Mouse (Mus musculus) left cerebral cortex, postnatal 25 days (tissue): ENCODE measurements around the gene Klk6. TPM values are rescaled to one million over a fixed set of nuclear protein-coding genes. Genes with fewer than 3 reads are reported as not detected.

Source experiments
- DNase-seq, 2 experiments: peaks; one replicate each; pipeline ENCODE4 v3.0.0; 2022; ENCODE audit warnings: low spot score in 2 of 2, mixed read lengths in 1 of 2
- intact Hi-C: fragments of 180-260 bp; cut with DNase I; formaldehyde crosslinking; loops from one replicate; pipeline ENCODE4 v1.15.1; 2025
- total RNA-seq, 2 experiments: library from RNA; stranded (reverse); gene quantifications; 2 replicates each; pipeline ENCODE4 v1.2.3; 2021

Klk6 gene
- total RNA-seq: 1 to 10 TPM; 1.0 to 1.4 TPM

DNA sequence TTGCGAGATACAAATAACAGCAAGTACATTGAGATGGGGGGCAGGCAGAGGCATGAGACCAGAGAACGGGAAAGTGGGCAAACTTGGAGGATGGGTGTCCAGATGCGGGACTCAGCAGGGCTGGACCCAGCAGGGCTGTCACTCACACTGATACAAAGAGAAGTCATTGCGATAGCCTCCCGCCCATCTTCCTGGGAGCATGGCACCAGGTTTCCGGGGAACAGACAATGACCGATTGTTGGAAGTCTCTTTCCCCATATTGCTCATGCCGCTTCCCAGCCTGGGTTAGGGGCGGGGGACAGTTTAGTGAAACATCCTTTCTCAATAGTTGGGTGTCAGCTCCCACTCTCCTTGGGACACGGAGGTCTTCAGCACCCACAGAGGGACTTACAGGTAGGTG lies at the start of gene Klk6:
Klk6 (plus strand) TSS at position 301 of the 400 bp plus-strand sequence.
- intact Hi-C loops: no loop called here
- DNase-seq: no peak

DNA sequence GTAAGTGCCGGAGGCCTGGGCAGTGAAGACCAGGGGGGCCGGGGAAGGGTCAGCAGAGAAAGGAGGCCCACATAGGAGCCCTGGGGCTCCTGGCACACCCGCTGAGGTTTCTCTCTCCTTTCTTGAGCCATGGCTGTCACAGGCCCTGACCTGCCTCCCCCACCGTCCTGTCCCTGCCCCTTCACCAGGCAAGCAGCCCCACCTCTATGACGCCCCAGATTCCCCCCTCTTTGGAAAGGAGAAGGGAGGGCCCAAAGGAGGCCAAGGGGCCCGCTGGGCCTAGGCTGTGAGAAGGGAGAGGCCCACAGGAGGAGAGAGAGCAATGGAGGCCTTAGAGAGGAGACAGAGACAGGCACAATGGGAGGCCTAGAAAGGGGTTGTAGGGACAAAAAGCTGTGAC lies 49.5 kb upstream of the Klk6 start:
- no peak for DNase-seq

DNA sequence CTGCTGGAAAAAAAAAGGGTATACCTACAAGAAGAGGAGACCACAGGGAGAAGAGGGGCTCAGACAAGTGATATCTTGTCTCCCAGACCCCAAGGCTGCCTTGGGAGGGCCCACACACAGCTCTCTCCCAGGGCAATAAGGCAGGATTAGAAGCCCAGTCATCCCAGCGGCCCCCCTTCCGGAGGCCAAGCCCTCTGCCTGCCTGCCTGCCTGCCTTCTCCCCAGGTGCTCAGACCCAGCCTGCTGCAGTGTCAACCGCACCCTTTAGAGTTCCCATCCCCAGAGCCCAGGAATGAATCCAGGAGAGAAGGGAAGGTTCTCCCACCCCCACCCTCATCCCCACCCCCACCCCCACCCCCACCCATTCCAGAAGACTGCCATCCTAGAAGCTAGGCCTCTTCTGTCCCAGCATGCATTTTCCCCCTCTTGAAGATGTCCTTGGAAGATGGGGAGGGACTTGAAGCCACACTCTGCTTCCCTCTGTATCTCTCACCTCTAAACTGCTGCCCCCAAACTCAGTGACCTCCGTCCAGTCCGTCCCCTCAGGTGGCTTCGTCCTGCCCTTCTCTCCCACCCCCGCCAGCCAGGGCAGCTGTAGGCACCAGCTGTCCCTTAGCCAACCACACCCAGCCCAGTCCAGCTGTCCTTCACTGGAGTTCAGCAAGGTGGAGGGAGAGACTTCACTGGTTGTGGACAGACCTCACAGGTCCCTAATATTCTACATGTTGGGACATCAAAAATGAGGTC lies 48.8 kb upstream of the Klk6 start:
- intact Hi-C loops: no loop called here

More for the DNA sequence above, 49.5 kb upstream of the Klk6 start:
- intact Hi-C loops: no loop called here

DNA sequence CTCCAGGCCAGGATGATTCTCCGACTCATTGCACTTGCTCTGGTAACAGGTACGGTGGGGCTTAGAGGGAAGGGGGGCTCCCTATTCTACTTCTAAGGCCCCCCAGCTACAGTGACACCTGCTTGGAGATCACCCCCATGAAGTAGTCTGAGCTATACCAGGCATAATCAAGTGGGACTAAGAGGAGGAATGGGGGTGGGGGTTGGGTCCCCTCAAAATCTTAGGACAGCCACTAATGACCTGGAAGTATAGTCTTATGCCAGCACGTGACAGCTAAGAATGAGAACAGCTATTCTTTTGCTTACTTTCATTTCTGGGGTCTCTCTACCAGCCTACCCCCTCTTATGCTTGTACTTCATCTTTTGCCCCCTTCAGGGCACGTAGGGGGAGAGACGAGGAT lies 47.8 kb upstream of the Klk6 start:
- intact Hi-C loops: no loop called here
- DNase-seq: no peak

More for the DNA sequence above, 48.8 kb upstream of the Klk6 start:
- no peak for DNase-seq

DNA sequence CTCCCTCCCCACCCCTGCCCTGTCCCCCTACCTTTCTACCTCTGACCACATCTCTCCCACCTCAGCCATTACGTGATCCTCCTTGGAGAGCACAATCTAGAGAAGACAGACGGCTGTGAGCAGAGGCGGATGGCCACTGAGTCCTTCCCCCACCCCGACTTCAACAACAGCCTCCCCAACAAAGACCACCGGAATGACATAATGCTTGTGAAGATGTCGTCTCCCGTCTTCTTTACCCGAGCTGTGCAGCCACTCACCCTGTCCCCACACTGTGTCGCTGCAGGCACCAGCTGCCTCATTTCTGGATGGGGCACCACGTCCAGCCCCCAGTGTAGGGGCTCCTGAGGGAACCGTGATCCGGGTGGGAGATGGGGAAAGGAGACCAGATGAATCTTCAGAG lies 46.9 kb upstream of the Klk6 start:
- no peak for DNase-seq

DNA sequence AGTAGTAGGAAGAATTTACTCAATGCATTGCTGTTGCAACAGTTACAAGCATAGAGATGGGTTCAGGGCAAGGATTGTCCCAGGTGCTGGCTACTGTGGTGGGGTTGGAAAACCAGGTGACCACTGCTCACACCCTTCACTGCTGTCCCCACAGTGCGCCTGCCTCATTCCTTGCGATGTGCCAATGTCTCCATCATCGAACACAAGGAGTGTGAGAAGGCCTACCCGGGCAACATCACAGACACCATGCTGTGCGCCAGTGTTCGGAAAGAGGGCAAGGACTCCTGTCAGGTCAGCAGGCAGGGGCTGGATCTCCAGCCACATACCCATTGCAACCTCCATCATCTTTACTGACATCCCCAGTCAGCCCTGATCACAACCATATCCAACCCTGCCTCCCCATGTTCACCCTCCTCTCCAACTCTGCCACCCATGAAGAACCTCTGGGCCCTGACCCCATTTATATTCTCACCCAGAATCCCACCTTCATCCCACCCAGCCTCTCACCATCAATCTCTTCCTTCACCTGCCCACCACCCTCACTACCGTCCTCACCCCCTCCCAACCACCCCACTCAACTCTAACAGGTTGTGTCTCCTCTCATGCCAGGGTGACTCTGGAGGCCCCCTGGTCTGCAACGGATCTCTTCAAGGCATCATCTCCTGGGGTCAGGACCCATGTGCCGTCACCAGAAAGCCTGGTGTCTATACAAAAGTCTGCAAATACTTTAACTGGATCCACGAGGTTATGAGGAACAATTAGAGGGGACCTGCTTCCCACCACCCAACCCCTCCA lies 45.9 kb upstream of the Klk6 start:
- no peak for DNase-seq
- intact Hi-C loops: no loop called here

More for the DNA sequence above, 46.9 kb upstream of the Klk6 start:
- intact Hi-C loops: no loop called here

DNA sequence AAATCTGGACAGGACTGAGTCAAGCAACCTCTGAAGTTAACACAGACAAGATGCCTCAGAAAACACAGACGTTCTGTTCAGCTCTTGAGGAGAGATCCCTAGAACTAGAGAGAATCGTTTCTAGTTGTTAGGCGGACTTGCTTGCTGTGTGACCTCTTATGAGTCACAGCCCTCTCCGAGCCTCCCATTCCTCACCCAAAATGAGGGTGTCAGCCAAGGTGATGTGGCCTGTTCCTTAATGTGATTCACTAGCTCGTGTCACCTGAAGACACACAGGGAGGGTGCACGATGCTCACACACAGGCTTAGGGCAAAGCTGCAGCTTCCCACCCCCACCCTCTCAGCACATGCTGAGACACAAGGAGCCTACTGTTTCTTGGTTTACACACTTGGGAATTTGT lies 44.1 kb upstream of the Klk6 start:
- intact Hi-C loops: loop anchor here (5.0 kb wide), 1 partner anchor 98 kb away; no protein-coding TSS in a partner anchor
- no peak for DNase-seq

DNA sequence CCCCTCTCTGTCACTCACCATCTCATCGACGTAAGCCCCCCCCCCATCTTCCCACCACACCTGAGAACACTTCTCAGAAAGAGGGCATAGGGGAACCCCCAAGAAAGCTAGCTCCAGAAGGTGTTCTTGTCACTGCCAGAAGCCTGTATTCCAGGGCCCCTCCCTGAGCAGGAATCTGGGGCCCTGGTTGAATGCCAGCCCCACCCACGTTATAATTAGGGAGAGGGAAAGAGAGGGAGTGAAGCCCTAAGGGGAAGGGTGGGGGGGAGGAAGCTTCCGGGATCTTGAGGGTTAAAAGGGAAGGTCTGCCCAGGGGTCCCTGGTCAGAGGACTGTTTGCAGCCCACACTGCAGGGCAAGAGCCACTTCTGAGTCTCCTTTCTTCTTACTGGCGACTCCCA lies 43.6 kb upstream of the Klk6 start, which contains the start of gene Klk10:
Klk10 (plus strand) TSS at position 290 of the 400 bp plus-strand sequence.
- intact Hi-C loops: loop anchor here (5.0 kb wide), 1 partner anchor 98 kb away; no protein-coding TSS in a partner anchor
- DNase-seq: no peak

DNA sequence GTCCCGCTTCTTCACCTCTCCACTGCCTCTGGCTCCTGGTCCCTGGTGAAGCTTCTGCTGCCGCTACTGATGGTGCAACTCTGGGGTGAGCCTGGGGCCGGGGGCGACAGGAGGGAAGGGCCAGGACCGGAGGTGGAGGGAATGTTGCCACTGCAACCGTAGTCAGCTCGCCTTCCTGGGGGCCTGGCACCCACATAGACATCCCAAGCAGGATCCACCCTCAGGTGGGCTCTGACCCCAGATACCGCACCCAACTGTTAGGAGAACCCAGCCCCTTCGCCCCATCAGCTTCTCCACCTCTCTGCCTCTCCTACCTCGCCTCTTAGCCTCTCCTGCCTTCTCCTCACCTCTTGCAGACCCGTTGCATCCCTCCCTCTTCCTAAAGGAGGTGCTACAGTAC lies 42.8 kb upstream of the Klk6 start:
- intact Hi-C loops: loop anchor here (5.0 kb wide), 1 partner anchor 99 kb away; no protein-coding TSS in a partner anchor
- DNase-seq: no peak

DNA sequence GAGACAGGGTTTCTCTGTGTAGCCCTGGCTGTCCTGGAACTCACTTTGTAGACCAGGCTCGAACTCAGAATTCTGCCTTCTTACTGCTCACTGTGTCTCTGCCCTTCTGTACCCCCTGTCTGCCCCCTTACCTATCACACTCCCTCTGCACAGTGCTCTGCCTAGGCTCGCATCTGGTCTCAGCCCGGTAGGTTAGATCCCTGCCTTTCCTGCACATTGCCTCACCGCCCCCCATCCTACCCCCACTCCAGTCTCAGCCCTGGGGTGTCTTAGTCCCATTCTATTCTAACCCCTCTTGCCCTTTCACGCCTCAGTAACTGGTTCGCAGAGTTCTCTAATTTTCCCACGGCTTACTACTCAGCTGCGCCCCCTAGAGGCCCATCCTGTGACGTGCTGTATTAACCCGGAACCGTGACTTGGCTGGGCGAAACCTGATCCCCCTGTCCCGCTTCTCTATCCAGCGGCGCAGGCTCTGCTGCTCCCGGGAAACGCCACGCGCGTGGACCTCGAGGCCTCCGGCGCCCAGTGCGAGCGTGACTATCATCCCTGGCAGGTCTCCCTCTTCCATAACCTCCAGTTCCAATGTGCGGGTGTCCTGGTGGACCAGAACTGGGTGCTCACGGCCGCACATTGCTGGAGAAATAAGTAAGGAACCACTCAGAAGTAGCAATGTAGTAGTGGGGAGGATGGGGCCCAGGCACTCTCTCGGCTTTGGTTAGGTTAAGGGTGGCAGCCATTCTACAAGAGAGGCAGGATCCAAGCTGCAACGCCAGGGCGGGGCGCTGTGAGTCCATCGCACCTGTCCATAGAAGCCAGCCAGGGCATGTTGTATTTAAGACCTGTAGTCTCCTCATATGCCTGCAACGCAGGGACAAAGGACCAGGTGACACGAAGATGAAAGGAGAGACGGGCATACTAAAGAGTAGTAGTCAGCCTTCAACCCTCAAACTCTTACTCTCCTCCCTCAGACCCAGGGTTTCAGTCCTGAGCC lies 41.7 kb upstream of the Klk6 start:
- peak; percentile 49 to 67 for DNase-seq
- intact Hi-C loops: loop anchor here (5.0 kb wide), 1 partner anchor 100 kb away; no protein-coding TSS in a partner anchor

DNA sequence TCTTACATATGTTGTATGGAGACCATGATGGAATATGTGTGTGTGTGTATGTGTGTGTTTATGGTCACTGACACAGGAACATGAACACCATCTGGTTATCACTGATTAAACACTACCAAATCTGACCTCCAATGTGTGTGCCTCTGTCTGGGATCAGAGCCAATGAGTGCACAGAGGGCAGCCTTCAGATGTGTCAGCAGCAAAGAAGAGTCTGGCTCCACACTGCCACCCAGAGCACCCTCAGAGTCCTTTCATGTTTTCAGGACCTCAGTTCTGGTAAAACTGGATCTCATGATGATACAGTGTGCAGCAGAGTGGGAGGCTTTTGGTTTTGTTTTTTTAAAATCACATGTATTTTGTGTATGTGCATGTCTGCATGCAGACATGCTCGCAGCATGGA lies 39.0 kb upstream of the Klk6 start:
- DNase-seq: no peak
- intact Hi-C loops: no loop called here

DNA sequence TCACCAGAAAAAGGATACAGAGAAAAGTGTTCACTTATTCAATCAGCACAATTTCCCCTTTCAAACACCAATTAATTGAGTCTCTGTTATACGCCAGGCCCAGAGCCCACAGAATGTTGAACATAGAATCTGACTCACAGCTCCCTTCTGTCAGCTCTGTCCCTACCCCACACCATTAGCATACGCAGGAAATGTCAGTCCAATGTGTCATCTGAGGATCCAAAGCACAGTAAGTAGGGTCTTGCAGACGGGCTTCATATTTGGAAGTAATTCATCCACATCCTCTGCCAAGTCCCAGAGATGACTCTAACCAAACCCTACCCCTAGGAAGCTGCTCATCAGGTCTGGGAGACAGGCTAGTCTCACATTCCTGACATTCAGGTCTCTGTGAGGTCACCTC lies 36.2 kb upstream of the Klk6 start:
- peak in 1 of 2 experiments; percentile 27 for DNase-seq

DNA sequence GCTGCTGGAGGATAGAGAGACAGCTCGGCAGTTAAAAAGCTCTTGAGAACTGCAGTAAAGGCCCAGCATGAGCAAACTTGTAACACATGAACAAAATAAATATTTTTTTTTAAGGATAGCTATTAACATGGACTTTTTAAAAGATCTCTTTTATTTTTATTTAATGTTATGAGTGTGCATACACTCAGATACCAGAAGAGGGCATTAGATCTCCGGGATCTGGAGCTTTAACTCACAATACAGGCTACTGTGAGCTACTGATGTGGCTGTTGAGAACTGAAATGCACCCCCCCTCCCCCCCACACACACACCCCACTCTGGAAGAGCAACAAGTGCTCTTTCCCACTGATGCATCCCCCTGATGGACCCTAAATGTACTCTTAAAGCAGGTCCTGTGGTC lies 35.0 kb upstream of the Klk6 start:
- DNase-seq: no peak
- intact Hi-C loops: loop anchor here (2.0 kb wide), 1 partner anchor 106 kb away; no protein-coding TSS in a partner anchor

More for the DNA sequence above, 36.2 kb upstream of the Klk6 start:
- intact Hi-C loops: loop anchor here (2.0 kb wide), 1 partner anchor 107 kb away; no protein-coding TSS in a partner anchor

DNA sequence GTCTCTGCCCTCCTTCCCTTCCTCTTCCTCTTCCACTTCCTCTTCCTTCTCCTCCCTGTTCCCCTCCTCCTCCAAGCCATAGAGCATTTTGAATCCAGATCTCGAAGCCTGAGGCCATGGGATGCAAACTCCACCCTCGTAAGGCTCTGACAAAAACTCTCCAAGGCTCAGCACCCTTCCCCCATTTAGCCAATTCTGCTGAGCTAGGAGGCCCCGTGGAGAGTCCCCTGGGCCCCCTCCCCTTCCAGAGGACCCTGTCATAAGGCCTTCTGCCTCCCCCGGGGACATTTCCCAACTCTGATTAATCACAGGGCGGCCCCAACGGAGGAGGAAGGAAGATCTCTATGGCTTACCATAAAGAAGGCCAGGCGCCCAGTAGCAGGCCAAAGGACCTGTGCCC lies 32.7 kb upstream of the Klk6 start, which contains the start of gene Klk9:
Klk9 (plus strand) TSS at position 301 of the 400 bp plus-strand sequence.
- intact Hi-C loops: no loop called here
- DNase-seq: no peak

DNA sequence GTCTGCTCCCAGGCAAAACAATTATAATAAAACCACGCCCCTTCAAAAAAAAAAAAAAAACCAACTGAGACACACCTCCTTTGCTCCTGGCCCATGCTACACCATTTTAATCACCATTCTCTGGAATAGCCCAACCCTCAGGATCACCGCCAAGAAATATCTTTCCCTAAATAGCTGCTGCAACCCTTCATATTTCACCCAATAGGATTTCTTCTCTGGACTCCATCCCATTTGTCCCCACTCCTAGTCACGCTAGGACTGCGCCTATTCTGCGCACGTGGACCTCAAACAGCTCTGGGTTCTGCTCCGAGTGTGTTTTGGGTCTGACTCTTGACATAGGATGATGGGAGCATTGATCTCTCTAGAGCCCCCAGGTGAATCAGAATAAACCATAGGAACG lies 27.9 kb upstream of the Klk6 start:
- no peak for DNase-seq
- intact Hi-C loops: no loop called here

DNA sequence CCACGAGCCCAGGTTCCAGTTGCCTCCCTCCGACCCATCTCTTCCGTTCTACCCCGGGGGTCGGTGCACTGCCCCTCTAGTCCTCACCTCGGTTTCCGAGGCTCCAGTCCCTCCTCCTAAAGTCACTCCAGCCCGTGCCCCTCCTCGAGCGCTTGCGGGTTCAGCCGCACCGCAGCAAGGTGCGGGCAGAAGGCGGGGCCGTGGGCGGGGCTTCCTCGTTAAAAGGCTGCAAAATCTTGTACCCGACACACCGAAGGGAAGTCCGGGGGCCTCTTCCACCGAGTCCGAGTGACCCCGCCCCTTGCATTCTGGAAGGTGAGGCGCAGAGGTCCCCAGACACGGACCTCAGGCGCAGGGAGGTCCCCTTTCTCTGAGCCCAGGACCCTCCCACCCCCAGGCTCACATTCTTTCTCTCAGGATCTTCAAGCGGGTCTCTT lies 26.9 kb upstream of the Klk6 start, which contains the start of gene Klk8:
Klk8 (plus strand) TSS at position 245 of the 437 bp plus-strand sequence.
- DNase-seq: no peak
- intact Hi-C loops: no loop called here

DNA sequence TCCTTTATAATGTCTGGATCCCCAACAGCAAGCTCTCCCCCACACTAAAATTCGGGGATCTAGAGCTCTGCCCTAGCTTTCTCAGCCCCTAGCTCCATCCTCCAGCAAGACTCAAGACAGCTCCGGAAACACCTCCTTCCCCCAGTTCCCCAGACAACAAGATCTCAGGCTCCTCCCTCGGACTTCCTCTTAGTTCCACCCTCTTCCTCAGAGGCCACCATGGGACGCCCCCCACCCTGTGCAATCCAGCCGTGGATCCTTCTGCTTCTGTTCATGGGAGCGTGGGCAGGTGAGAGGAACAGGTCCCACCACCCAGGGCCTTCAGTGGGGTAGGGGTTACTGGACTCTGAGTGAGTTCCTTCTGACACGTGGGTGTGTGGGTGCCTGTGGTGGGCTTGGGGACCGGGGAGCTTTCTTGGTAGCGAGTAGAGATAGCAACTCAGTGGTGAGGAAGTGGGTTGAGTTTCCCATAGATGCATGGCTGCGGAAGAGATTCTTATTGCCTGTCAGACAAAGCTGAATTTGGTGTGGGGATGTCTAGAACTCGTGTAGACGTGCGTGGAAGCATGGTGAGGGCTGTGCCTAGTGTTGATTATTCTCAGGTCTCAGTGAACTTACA lies 26.3 kb upstream of the Klk6 start:
- DNase-seq: no peak
- intact Hi-C loops: no loop called here

DNA sequence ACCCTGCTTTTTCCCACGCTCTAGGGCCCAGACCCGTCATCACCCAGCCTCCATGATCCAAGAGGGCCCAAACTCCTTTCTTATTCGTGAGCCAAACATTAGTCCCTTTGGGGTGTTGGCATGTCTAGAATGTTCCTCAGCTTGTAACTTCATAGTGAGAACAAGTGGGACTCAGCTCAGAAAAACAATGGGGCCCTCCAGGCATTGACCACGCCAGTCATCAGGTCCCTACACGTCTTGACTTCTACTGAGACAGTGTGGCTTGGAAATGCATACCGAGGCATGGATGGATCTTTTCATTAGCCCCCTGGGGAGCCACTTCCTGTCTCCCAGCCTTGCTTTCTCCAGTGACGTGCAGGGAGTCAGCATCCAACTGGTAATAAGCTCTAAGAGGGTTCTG lies 24.4 kb upstream of the Klk6 start:
- intact Hi-C loops: no loop called here
- no peak for DNase-seq

DNA sequence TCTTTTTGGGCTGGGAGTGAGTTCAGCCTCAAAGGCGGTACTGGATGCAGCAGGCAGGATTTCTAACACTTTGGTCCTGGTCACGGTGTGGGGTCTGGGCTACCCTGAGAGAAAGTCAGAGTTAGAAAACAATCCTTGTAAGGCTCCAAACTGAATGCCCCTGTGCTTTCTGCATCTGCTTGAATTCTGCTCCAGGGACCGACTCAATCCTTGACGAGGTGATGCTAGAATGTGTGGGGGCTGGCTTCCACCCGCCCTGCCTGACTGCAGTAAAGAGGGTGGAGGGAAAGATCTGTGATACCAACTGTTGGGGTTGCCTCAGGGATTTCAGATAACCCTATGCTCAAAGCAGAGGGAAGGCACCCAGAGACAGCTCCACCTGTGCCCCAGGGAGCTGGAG lies 13.3 kb upstream of the Klk6 start, which contains the start of gene Klk7:
Klk7 (plus strand) TSS at position 301 of the 400 bp plus-strand sequence.
- DNase-seq: no peak
- intact Hi-C loops: no loop called here
